ENCODE assay signal across 16 mouse cellular contexts in the genomic region with DNA sequence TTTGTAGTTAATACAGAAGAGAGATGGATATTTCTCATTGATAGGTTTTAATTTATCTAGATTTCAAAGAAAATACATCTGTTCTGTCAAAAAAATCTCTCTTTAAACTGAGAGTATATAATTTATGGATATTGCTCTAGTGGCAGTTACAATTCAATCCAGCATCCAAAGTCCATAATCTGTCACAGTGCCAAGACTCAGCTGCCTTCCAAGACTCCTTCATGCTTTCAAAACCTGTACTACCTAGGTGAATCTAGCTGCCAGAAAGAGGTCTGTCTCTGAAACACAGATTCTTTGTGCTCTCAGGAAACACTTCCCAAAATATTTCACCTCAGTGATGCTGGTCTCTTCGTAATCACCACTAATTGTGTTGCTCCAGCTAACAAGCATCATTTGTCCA.
"Had no signal": no experiment of that assay in that cellular context is flagged by ENCODE, and none has a peak within 500 bp of the region (broad histone marks: within the 10 kb centered on the region; RNA-seq: fewer than 3 reads in every experiment).

No protein-coding gene starts in this region.

- DNase-seq: heart, postnatal 10 days; heart, postnatal 14 days; heart, postnatal 36 days; heart, postnatal 4 days; kidney, adult 11 months; kidney, adult 18-20 months; kidney, adult 2 months; kidney, adult 8-10 months; kidney, adult 9 months; kidney, postnatal 10 days; kidney, postnatal 14 days; kidney, postnatal 25 days; kidney, postnatal 36 days; kidney, postnatal 4 days; layer of hippocampus, adult 9-11 months; layer of hippocampus, postnatal 36 days had no signal
